Mouse (Mus musculus) megakaryocyte, embryonic 14.5 days (primary cell): ENCODE results near the gene Spaca4.

Experiments used
- FLI1 ChIP-seq: IDR thresholded peaks from 2 replicates; pipeline ENCODE4 v1.6.1; 2012; ENCODE audit warnings: low read length, inconsistent platforms, mixed read lengths
- GATA1 ChIP-seq: IDR thresholded peaks from 3 replicates; pipeline ENCODE4 v1.6.1; 2012; ENCODE audit warnings: mixed read lengths, low read length, inconsistent platforms, borderline replicate concordance

- TF ChIP-seq GATA1 (no peak), FLI1 (no peak)
Measured at GRCm38 (mm10) chr7:45770427-45771082, 44.9 kb upstream of the Spaca4 start.
